Mouse (Mus musculus): ENCODE measurements around the gene Faah.

GRCm38 (mm10) chr4:116016396-116016795 is 1.3 kb downstream of the Faah start:
- TF ChIP-seq CTCF (IDR thresholded peaks at IDR 0.05) (no peak), POLR2A (IDR thresholded peaks at IDR 0.05; ENCODE audit: insufficient read depth, low read depth, low read length) (no peak)
